Mouse (Mus musculus) urinary bladder, postnatal 36 days (tissue): ENCODE measurements at regions not wholly inside any gene's neighbourhood (a gene's known extent, or its start where the extent isn't known, plus 50 kb on each side); places are given as distances from the start of the nearest gene placed in this dataset.

Experiments
- DNase-seq, 2 experiments: peaks; one replicate each; pipeline ENCODE4 v3.0.0; 2022; ENCODE audit warnings: low spot score in 2 of 2, mixed read lengths in 1 of 2

- no peak for DNase-seq
Observed at GRCm38 (mm10) chr4:134990651-134991050, 60.0 kb downstream of the Syf2 start.

GRCm38 (mm10) chr4:134993526-134994122 is 62.9 kb downstream of the Syf2 start:
- DNase-seq: no peak

- DNase-seq: no peak
Observed at GRCm38 (mm10) chr4:134994205-134994604, 63.5 kb downstream of the Syf2 start.

- no peak for DNase-seq
Observed at GRCm38 (mm10) chr4:134994648-134995047, 64.0 kb downstream of the Syf2 start.

GRCm38 (mm10) chr4:134995052-134995451 is 64.4 kb downstream of the Syf2 start:
- no peak for DNase-seq

GRCm38 (mm10) chr4:134996121-134996520 is 65.4 kb downstream of the Syf2 start:
- DNase-seq: no peak

GRCm38 (mm10) chr4:134997461-134998434 is 67.0 kb downstream of the Syf2 start:
- DNase-seq: peak in 1 of 2 experiments; percentile 10

GRCm38 (mm10) chr4:134998928-134999658 is 68.4 kb downstream of the Syf2 start:
- peak in 1 of 2 experiments; percentile 13 for DNase-seq

GRCm38 (mm10) chr4:135002091-135002925 is 71.6 kb downstream of the Syf2 start:
- DNase-seq: no peak

- no peak for DNase-seq
Observed at GRCm38 (mm10) chr4:135011365-135011764, 80.7 kb downstream of the Syf2 start.

- no peak for DNase-seq
Observed at GRCm38 (mm10) chr4:135012945-135013344, 82.2 kb downstream of the Syf2 start.

- DNase-seq: no peak
Observed at GRCm38 (mm10) chr4:135013932-135014331, 83.2 kb downstream of the Syf2 start.

- DNase-seq: peak; percentile 38 to 52
Observed at GRCm38 (mm10) chr4:135018018-135018417, 87.3 kb downstream of the Syf2 start.

- DNase-seq: no peak
Observed at GRCm38 (mm10) chr4:135019120-135019519, 88.4 kb downstream of the Syf2 start.

GRCm38 (mm10) chr4:135020262-135020991 is 89.7 kb downstream of the Syf2 start:
- DNase-seq: no peak

- no peak for DNase-seq
Observed at GRCm38 (mm10) chr4:135023200-135023599, 92.5 kb downstream of the Syf2 start.

GRCm38 (mm10) chr4:135025802-135026201 is 94.7 kb upstream of the Runx3 start:
- DNase-seq: no peak

GRCm38 (mm10) chr4:135027136-135027535 is 93.3 kb upstream of the Runx3 start:
- no peak for DNase-seq

- no peak for DNase-seq
Observed at GRCm38 (mm10) chr4:135029723-135030122, 90.7 kb upstream of the Runx3 start.

GRCm38 (mm10) chr4:135032461-135032860 is 88.0 kb upstream of the Runx3 start:
- no peak for DNase-seq

GRCm38 (mm10) chr4:135033302-135033701 is 87.2 kb upstream of the Runx3 start:
- no peak for DNase-seq
